Mouse (Mus musculus) v-Abl transformed pro-B cells (cell line): ENCODE measurements around the gene Cdh10.

ENCODE experiments used
- in situ Hi-C, 2 experiments: fragments of 400-800 bp; cut with MboI; formaldehyde crosslinking; loops; one replicate each; pipeline ENCODE4 v1.15.1; 2025; ENCODE audit not compliant: unreplicated experiment in 2 of 2

Gene Cdh10

GRCm38 (mm10) chr15:18952266-18952665 is 133.5 kb downstream of the Cdh10 start:
- in situ Hi-C loops = no loop called here

DNA sequence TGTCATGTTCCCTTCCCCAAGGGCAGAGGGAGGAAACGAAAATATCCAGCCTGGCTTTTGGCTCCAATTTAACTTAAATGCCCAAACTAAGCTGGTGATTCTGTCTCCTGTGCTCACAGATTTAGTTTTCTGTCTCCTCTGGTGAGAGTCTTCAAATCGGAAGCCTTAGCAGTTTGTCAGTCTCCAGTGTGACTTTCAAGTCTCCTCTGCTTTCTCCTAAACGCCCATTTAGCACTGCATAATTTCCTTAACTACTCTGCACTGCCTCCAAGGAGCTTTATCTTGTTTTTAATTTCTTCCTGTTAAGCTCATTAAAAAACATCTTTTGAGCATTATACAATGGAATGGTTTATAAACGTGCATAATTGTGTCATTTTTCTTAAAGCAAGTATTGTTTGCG is 156.3 kb downstream of the Cdh10 start:
- in situ Hi-C loops = no loop called here

DNA sequence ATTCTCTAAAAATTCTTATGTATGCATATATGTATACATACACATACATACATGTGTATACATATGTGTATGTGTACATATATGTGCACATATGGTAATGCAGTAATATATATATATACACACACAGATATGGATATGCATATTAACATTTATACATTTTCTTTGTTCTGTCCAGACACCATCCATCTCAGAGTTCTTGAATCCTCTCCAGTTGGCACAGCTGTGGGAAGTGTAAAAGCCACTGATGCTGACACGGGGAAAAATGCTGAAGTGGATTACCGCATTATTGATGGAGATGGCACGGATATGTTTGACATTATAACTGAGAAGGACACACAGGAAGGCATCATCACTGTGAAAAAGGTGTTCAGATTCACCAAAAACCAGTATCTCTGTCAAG is 166.1 kb downstream of the Cdh10 start:
- in situ Hi-C loops = no loop called here

DNA sequence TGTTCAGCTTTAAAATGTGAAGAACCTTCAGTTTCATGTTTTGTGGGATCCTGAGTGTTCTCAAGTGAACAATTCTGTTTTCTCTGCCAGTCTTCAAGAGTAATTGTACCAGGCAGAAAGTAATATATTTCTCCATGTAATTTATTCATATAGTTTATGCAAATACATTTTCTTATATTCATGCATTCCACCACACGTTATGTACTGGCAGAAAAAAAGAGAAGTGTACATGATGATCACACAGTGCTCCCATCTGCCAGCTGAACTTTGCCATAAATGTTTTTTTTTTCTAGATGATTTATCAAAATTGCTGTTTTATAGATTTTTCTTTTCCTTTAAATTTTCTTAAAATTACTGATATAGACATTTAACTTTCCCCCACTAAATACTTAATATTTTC is 168.9 kb downstream of the Cdh10 start:
- in situ Hi-C loops = no loop called here

- in situ Hi-C loops = no loop called here
Measured at GRCm38 (mm10) chr15:18993512-18993911, 174.8 kb downstream of the Cdh10 start.

GRCm38 (mm10) chr15:18994294-18994693 is 175.5 kb downstream of the Cdh10 start:
- in situ Hi-C loops = no loop called here

DNA sequence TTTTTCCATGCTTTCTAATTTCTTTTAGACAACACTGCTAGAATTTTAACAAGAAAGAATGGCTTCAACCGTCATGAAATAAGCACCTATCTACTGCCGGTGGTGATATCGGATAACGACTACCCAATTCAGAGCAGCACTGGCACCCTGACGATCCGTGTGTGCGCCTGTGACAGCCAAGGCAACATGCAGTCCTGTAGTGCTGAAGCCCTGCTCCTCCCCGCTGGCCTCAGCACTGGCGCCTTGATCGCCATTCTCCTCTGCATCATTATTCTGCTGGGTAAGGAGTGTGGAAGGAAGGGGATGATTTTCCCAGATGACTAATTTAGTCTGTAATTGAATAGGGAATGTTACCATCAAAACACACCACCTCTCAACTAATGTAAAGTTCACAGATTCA is 192.1 kb downstream of the Cdh10 start:
- in situ Hi-C loops = no loop called here

GRCm38 (mm10) chr15:19032983-19033382 is 214.2 kb downstream of the Cdh10 start:
- in situ Hi-C loops = no loop called here

DNA sequence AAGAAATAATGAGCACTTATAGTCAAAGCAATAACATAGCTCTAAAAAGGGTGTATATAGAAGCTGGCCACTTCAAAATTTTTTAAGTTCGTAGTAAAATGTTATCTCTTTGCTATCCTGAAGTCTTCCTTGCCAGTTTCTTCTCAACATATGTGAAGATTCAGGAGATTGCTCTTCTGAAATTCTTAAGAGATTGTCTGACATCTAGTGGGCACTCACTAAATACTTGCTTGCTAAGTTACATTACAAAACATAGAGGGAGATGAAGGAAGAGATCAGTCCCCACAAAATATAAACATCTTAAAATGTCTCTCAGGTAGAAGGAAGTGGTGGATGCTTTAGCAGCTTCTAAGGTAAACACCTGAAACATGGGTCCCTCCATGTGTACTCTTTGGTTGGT is 221.3 kb downstream of the Cdh10 start:
- in situ Hi-C loops = no loop called here
